Mouse (Mus musculus) cerebellum, adult 8-10 months (tissue): ENCODE data around the gene Usp6nl.

Experiments used
- DNase-seq: peaks from one replicate; pipeline ENCODE4 v3.0.0; 2022

The Usp6nl gene

GRCm38 (mm10) chr2:6322376-6322901 is at the start of gene Usp6nl:
Usp6nl (plus strand) TSS chr2:6322667.
- DNase-seq, result peak; percentile 80

GRCm38 (mm10) chr2:6273392-6273845 is 49.0 kb upstream of the Usp6nl start:
- DNase-seq, result no peak

- DNase-seq, result no peak
Measured at GRCm38 (mm10) chr2:6278813-6279530, 43.5 kb upstream of the Usp6nl start.

- DNase-seq, result no peak
Measured at GRCm38 (mm10) chr2:6279614-6280301, 42.7 kb upstream of the Usp6nl start.

- DNase-seq, result no peak
Measured at GRCm38 (mm10) chr2:6283569-6283968, 38.9 kb upstream of the Usp6nl start.

GRCm38 (mm10) chr2:6284784-6285183 is 37.7 kb upstream of the Usp6nl start:
- DNase-seq, result no peak

- DNase-seq, result no peak
Measured at GRCm38 (mm10) chr2:6285794-6286193, 36.7 kb upstream of the Usp6nl start.

GRCm38 (mm10) chr2:6293825-6294444 is 28.5 kb upstream of the Usp6nl start:
- DNase-seq, result peak; percentile 7

GRCm38 (mm10) chr2:6294993-6295628 is 27.4 kb upstream of the Usp6nl start:
- DNase-seq, result no peak

GRCm38 (mm10) chr2:6304768-6305167 is 17.7 kb upstream of the Usp6nl start:
- DNase-seq, result no peak

GRCm38 (mm10) chr2:6306861-6307260 is 15.6 kb upstream of the Usp6nl start:
- no peak for DNase-seq

- no peak for DNase-seq
Measured at GRCm38 (mm10) chr2:6309373-6309821, 13.1 kb upstream of the Usp6nl start.

GRCm38 (mm10) chr2:6312764-6313163 is 9.7 kb upstream of the Usp6nl start:
- no peak for DNase-seq

- DNase-seq, result no peak
Measured at GRCm38 (mm10) chr2:6313733-6314132, 8.7 kb upstream of the Usp6nl start.

- no peak for DNase-seq
Measured at GRCm38 (mm10) chr2:6320153-6320552, 2.3 kb upstream of the Usp6nl start.

- DNase-seq, result no peak
Measured at GRCm38 (mm10) chr2:6321769-6322375, 595 bp upstream of the Usp6nl start.

GRCm38 (mm10) chr2:6322938-6323521 is 563 bp downstream of the Usp6nl start:
- DNase-seq, result peak; percentile 44

- no peak for DNase-seq
Measured at GRCm38 (mm10) chr2:6325646-6326045, 3.2 kb downstream of the Usp6nl start.

- DNase-seq, result no peak
Measured at GRCm38 (mm10) chr2:6328927-6329326, 6.5 kb downstream of the Usp6nl start.

GRCm38 (mm10) chr2:6330756-6331155 is 8.3 kb downstream of the Usp6nl start:
- DNase-seq, result no peak

GRCm38 (mm10) chr2:6331324-6332137 is 9.1 kb downstream of the Usp6nl start:
- no peak for DNase-seq
